Mouse (Mus musculus) layer of hippocampus, postnatal 10 days (tissue): Measurements from ENCODE around the gene Vps35l. TPM values are rescaled to one million over a fixed set of nuclear protein-coding genes. Genes with fewer than 3 reads are reported as not detected.

Experiments used
- DNase-seq, 2 experiments: peaks; one replicate each; pipeline ENCODE4 v3.0.0; 2021; ENCODE audit warnings: low spot score in 2 of 2
- total RNA-seq, 2 experiments: library from RNA; stranded (reverse); gene quantifications; 2 replicates each; pipeline ENCODE4 v1.2.3; 2021

Vps35l gene
- total RNA-seq, 2 experiments from 2014 or later: 71.1 to 77.8 TPM

DNA sequence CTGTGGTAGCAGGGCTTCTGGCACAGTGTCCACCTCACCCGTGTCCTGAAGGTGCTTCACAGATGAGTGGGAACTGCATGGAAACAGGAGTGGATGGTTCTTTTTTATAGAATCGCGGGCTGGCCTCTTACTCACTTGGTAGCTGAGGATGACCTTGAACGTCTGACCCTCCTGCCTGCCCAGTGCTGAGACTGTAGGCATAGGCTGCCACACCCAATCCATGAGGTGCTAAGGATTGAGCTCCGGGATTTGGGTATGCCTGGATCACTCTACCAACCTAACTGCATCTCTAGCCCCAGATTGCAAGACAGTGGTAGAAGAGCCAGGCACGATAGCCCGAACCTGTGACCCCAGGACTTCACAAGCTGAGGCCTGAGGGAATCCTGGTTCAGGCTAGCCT lies 77.7 kb downstream of the Vps35l start:
- no peak for DNase-seq

DNA sequence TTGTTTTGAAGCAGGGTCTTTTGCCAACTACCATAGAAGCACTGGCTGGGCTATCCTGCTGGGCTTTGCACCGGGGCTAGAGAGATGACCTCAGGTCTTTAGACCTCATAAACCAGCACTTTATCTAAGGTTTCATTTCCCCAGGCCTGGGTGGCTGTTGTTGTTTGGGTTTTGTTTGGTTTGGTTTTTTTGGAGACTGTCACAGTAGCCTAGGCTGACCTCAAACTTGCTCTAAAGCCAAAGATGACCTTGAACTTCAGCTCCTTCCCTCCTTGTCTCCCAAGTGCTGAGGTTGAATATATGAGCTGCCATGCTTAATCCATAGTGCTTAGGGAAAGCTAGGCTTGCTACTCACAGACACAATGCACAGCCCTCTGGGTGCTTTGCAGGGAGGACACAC lies 79.6 kb downstream of the Vps35l start:
- no peak for DNase-seq

DNA sequence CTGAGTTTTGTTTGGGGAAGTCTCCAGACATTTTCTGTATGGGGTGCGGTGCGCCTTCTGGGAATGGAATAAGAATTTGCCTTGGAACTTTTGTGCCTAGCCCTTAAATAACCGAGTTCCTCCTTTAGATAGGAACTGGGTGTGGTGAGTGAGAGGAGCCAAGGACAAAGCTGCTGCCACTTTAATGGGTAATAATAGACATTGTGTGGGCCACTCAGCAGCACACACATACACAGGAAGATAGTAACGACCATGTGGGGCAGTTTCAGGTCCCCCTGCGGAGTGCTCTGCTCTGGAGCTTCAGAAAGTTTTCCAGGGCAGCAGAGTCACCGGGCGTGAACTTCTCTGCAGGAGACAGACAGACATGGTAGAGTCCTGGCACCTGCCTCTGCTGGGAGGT lies 81.3 kb downstream of the Vps35l start:
- no peak for DNase-seq

- DNase-seq: no peak
Observed at GRCm38 (mm10) chr7:118821887-118822556, 82.0 kb downstream of the Vps35l start.

GRCm38 (mm10) chr7:118824451-118824850 lies 84.4 kb downstream of the Vps35l start:
- no peak for DNase-seq

GRCm38 (mm10) chr7:118827975-118828416 lies 88.0 kb downstream of the Vps35l start:
- no peak for DNase-seq

DNA sequence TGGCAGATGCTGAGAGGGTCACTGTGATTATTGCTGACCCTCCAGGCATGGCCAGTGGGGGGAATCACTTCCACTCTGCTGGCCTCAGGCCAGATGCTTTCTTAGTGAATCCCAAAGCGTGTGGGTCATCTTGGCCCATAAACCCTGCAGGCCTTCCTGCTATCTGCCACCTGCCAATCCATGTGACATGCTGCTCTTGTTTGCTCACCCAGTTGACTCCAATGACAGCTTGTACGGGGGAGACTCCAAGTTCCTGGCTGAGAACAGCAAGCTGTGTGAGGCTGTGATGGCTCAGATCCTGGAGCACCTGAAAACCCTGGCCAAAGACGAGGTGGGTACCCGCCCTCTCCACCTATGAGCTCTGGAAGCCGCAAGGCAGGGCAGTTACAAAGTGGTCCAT lies 97.9 kb downstream of the Vps35l start:
- DNase-seq: no peak

GRCm38 (mm10) chr7:118841030-118841745 lies 101.2 kb downstream of the Vps35l start:
- DNase-seq: peak; percentile 27 to 48

DNA sequence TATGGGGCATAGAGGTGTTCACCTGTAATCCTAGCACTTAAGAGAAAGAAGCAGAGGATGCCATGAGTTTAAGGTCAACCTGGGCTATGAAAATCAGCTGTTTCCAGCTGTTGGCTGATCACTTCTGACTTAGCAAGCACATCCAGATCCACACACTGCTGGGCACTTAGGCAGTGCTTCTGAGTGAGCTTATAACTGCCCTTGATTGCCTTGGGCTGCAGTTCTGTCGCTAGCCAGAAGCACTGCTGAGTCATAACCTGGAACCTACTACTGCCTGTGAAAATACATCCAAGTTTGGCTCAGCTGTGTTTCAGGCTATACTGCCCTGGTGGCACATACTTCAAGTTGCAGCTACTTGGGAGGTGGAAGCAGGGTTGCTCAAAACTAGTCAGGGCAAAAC lies 101.8 kb downstream of the Vps35l start:
- DNase-seq: no peak

DNA sequence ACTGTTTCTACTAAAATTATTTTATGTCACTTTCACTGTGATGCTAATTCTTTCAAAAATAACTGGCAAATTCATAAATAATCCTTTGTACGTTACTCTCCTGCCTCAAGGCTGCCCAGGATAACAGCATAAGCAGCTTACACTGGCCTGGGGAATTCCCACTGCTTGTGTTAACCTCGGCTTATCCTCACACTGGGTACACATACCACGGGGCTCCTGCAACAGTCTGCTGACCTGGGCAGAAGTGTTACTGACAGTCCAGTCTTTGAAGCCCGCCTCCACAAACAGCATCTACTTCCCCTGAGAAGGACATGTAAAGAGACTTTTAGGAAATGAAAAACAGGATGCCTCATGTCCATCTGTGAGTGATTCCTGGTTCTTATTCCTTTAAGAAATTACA lies 102.9 kb downstream of the Vps35l start:
- DNase-seq: no peak

DNA sequence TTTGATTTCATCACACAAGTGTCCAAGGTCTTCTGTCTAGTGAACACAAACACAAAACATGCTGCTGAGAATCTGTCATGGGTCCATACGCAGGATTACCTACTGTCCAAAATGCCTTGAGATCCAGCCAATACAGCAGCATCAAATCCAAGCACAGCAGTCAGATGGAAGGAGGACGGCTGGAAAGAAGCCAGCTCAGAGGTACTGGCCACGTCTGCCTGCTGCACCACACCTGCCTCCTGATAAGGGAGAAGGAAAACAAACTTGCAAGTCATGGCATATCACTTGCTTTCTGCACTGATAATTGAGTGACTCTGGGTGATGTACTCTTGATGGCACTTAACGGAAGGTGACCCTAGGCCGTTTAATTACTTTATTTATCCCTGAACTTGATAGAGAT lies 105.1 kb downstream of the Vps35l start:
- DNase-seq: no peak

GRCm38 (mm10) chr7:118846329-118846728 lies 106.3 kb downstream of the Vps35l start:
- DNase-seq: no peak

DNA sequence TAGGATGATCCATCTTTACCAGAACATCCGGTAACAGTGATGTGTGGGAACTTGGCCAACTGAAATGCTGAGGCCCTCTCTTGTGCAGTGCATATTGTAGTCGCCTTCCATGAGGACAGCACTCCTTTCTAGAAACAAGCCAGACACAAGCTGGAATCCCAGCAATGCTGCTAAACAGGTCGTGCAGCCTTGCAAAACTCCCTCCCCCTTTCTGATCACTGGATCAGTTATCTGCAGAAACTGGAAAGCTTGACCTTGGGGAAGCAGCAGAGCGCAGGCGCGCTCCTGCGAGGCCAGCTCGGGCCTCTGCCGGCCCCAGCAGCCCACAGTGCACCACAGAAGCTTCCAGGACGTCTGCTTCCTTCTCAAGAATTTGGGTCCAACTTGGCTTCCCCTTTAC lies 108.8 kb downstream of the Vps35l start:
- no peak for DNase-seq

DNA sequence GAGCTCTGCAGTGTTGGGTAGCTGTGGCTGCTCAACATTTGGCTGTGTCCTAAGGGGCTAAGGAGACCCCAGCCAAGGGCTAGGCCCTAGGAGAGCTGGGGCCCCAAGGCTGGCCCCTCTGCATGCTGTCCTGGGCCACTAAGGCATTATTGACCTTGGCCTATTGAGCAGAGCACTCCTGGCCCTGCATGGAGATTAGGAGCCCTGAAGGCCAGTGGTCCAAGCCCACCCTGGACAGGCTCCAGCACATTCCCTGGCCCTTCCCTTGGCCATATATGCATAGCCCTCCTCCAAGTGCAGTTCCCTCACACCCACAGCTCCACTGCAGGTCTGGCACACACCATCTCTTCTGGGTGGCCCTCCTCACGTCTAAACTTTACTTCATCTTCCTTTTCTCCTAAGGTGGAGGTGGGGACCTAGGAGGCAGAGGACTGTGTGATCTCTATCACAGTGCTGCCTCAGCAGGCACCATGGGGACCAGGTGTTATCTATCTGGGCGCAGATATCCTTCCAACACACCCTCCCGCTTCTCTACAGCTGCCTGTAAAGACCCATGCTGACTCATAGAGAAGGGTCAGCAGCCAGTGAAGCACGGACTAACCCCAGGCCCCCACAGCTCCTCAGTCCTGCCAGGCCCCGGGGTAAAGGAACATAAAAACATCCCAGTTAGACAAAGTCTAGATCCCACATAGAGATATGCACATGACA lies 109.7 kb downstream of the Vps35l start:
- DNase-seq: no peak

GRCm38 (mm10) chr7:118850676-118851290 lies 110.8 kb downstream of the Vps35l start:
- DNase-seq: no peak

DNA sequence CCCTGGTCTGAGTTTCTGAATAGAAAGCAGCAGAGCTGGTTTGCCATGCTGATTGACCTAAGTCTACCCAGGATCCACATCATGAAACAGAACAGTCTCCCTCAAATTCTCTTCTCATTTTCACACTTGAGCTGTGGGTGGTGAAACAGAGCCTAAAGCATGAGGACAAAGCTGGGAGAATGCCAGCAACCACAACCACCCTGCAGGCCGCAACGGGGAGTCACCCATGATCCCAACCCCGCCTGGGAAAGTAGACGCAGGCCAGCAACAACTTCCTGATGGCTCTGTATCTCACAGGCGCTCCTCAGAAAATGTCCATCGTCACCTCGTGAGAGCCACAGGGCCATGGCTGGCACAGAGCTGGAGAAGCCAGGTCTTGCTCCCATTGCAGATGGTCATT lies 111.5 kb downstream of the Vps35l start:
- no peak for DNase-seq

DNA sequence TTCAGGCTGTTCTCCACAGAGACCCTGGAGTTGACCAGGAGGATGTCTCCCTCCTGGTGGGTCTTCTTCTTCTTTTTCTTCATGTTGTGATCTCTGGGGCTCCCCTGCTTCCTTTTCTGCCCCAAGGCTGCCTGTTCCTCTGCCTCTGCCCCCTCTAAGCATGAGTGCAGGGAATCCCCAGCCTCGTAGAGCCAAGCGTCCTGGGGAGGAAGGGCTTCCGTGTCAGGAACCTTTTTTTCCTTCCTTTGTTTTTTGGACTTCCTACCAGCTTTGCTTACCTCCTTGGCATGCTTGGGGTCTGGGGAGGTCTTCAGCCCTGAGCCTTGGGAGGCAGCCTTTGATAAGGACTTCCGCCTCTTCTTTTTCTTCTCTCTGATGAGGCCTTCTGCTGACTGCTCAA lies 112.6 kb downstream of the Vps35l start:
- DNase-seq: no peak

- DNase-seq: no peak
Observed at GRCm38 (mm10) chr7:118854606-118855005, 114.6 kb downstream of the Vps35l start.

GRCm38 (mm10) chr7:118855171-118855876 lies 115.3 kb downstream of the Vps35l start, which contains the start of gene Iqck:
Gene Iqck, plus strand, starts transcription at chr7:118855752.
- DNase-seq: peak; percentile 92 to 93

DNA sequence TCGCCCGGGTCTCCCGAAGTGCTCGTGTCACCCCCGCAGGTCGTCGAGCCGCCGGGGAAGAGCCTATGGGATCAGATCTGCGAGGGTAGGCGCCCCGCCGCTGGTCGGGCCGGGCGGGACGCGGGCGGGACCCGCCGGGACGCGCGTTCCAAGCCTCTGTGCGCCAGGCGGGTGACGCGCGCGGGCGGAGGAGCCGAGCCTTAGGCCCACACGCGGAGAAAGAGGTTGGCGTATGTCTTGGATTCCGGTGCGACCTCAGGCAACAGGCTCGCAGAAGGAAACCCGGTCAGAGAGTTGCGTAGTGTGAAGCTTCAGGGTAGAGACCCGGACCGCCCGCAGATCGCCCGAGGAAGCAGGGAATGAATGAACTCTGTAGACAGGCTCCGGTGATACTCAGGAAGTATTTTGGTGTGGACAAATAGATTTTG lies 115.9 kb downstream of the Vps35l start, which contains the start of gene Knop1:
TSS of gene Knop1 (minus strand) at position 378 of the 428 bp plus-strand sequence.
- no peak for DNase-seq

GRCm38 (mm10) chr7:118858640-118859039 lies 118.6 kb downstream of the Vps35l start:
- no peak for DNase-seq
